Mouse (Mus musculus): ENCODE data around the gene Gstm3.

GRCm38 (mm10) chr3:108014098-108014973 lies 45.3 kb upstream of the Gstm3 start:
- no peak for TF ChIP-seq CTCF (IDR thresholded peaks at IDR 0.05; ENCODE audit: low read depth, low read length)
- no peak for TF ChIP-seq POLR2A (IDR thresholded peaks at IDR 0.05; ENCODE audit: insufficient read depth, low read length)
- no peak for TF ChIP-seq EP300 (IDR thresholded peaks at IDR 0.05; ENCODE audit: insufficient read depth, low read depth, low read length)
